Mouse (Mus musculus): ENCODE data around the gene Mtfr2. TPM values are rescaled to one million over a fixed set of nuclear protein-coding genes. Genes with fewer than 3 reads are reported as not detected.

The Mtfr2 gene
- total and polyA plus RNA-seq, 3 experiments: 14.5 to 22.7 (median 15.9) TPM

- DNase-seq (ENCODE audit: low spot score) (no peak), ATAC-seq (ENCODE audit: extremely low read depth, insufficient number of reproducible peaks, low FRiP score, poor library complexity, severe bottlenecking) (no peak)
- no peak overlapping the region for H3K4me3 ChIP-seq (ENCODE audit: low read depth, low read length)
- no peaks in the 10 kb centered on the region for H3K4me1 ChIP-seq (ENCODE audit: insufficient read depth, low read depth, low read length)
- peaks cover 3% of the 10 kb centered on the region; the same call in 1 of the 2 replicates for H3K27me3 ChIP-seq (ENCODE audit: insufficient read depth, low read length)
- no peaks in the 10 kb centered on the region for H3K36me3 ChIP-seq (replicated peaks)
- H3K9me3 ChIP-seq (replicated peaks): peaks cover 2% of the 10 kb centered on the region
- TF ChIP-seq GATA1 (IDR thresholded peaks at IDR 0.05; ENCODE audit: borderline replicate concordance, low read length) (no peak), CTCF (IDR thresholded peaks at IDR 0.05; ENCODE audit: low read depth, low read length) (no peak), POLR2AphosphoS5 (IDR thresholded peaks at IDR 0.05; ENCODE audit: insufficient replicate concordance, low read depth, low read length) (no peak), TAL1 (conservative IDR thresholded peaks at IDR 0.05; ENCODE audit: low read depth, low read length) (no peak)
Measured at GRCm38 (mm10) chr10:20372046-20372445, 24.5 kb downstream of the Mtfr2 start.

GRCm38 (mm10) chr10:20377621-20378020, 30.1 kb downstream of the Mtfr2 start:
- Histone ChIP-seq H3K27me3 (ENCODE audit: insufficient read depth, low read length) (peaks cover 2% of the 10 kb centered on the region), H3K9me3 (replicated peaks) (no peaks in the 10 kb centered on the region), H3K4me1 (ENCODE audit: insufficient read depth, low read depth, low read length) (no peaks in the 10 kb centered on the region), H3K36me3 (replicated peaks) (no peaks in the 10 kb centered on the region), H3K4me3 (ENCODE audit: low read depth, low read length) (no peak overlapping the region)
- DNase-seq (ENCODE audit: low spot score) (no peak), ATAC-seq (ENCODE audit: extremely low read depth, insufficient number of reproducible peaks, low FRiP score, poor library complexity, severe bottlenecking) (no peak)
- no peak for TF ChIP-seq POLR2AphosphoS5 (IDR thresholded peaks at IDR 0.05; ENCODE audit: insufficient replicate concordance, low read depth, low read length)
- TF ChIP-seq GATA2 (IDR thresholded peaks at IDR 0.05; ENCODE audit: borderline replicate concordance, low read depth, low read length): no peak

GRCm38 (mm10) chr10:20379071-20379735, 31.6 kb downstream of the Mtfr2 start:
- H3K9me3 ChIP-seq (replicated peaks): no peaks in the 10 kb centered on the region
- TF ChIP-seq TAL1 (conservative IDR thresholded peaks at IDR 0.05; ENCODE audit: low read depth, low read length): no peak
- no peak for TF ChIP-seq GATA1 (IDR thresholded peaks at IDR 0.05; ENCODE audit: borderline replicate concordance, low read length)
- TF ChIP-seq CTCF (IDR thresholded peaks at IDR 0.05; ENCODE audit: low read depth, low read length): no peak
- TF ChIP-seq POLR2AphosphoS5 (IDR thresholded peaks at IDR 0.05; ENCODE audit: insufficient replicate concordance, low read depth, low read length): no peak
- no peak for TF ChIP-seq GATA2 (IDR thresholded peaks at IDR 0.05; ENCODE audit: borderline replicate concordance, low read depth, low read length)
- H3K36me3 ChIP-seq (replicated peaks): no peaks in the 10 kb centered on the region
- H3K4me3 ChIP-seq (ENCODE audit: low read depth, low read length): no peak overlapping the region
- H3K27me3 ChIP-seq (ENCODE audit: insufficient read depth, low read length): peaks cover 2% of the 10 kb centered on the region
- no peak for DNase-seq (ENCODE audit: low spot score)
- no peaks in the 10 kb centered on the region for H3K4me1 ChIP-seq (ENCODE audit: insufficient read depth, low read depth, low read length)
- ATAC-seq (ENCODE audit: extremely low read depth, insufficient number of reproducible peaks, low FRiP score, poor library complexity, severe bottlenecking): no peak

GRCm38 (mm10) chr10:20380798-20381197, 33.2 kb downstream of the Mtfr2 start:
- no peak for ATAC-seq (ENCODE audit: extremely low read depth, insufficient number of reproducible peaks, low FRiP score, poor library complexity, severe bottlenecking)
- Histone ChIP-seq H3K4me1 (ENCODE audit: insufficient read depth, low read depth, low read length) (no peaks in the 10 kb centered on the region), H3K4me3 (ENCODE audit: low read depth, low read length) (no peak overlapping the region), H3K27me3 (ENCODE audit: insufficient read depth, low read length) (peaks cover 2% of the 10 kb centered on the region), H3K9me3 (replicated peaks) (no peaks in the 10 kb centered on the region), H3K36me3 (replicated peaks) (no peaks in the 10 kb centered on the region)
- DNase-seq (ENCODE audit: low spot score): no peak
- TF ChIP-seq GATA1 (IDR thresholded peaks at IDR 0.05; ENCODE audit: borderline replicate concordance, low read length): no peak
- no peak for TF ChIP-seq TAL1 (conservative IDR thresholded peaks at IDR 0.05; ENCODE audit: low read depth, low read length)

GRCm38 (mm10) chr10:20381352-20381751, 33.8 kb downstream of the Mtfr2 start:
- Histone ChIP-seq H3K9me3 (replicated peaks) (no peaks in the 10 kb centered on the region), H3K27me3 (ENCODE audit: insufficient read depth, low read length) (peaks cover 2% of the 10 kb centered on the region), H3K4me1 (ENCODE audit: insufficient read depth, low read depth, low read length) (no peaks in the 10 kb centered on the region), H3K4me3 (ENCODE audit: low read depth, low read length) (no peak overlapping the region), H3K36me3 (replicated peaks) (no peaks in the 10 kb centered on the region)
- no peak for DNase-seq (ENCODE audit: low spot score)
- ATAC-seq (ENCODE audit: extremely low read depth, insufficient number of reproducible peaks, low FRiP score, poor library complexity, severe bottlenecking): no peak
- TF ChIP-seq GATA1 (IDR thresholded peaks at IDR 0.05; ENCODE audit: borderline replicate concordance, low read length): no peak
- no peak for TF ChIP-seq POLR2AphosphoS5 (IDR thresholded peaks at IDR 0.05; ENCODE audit: insufficient replicate concordance, low read depth, low read length)
- TF ChIP-seq TAL1 (conservative IDR thresholded peaks at IDR 0.05; ENCODE audit: low read depth, low read length): no peak
- no peak for TF ChIP-seq GATA2 (IDR thresholded peaks at IDR 0.05; ENCODE audit: borderline replicate concordance, low read depth, low read length)
- no peak for TF ChIP-seq CTCF (IDR thresholded peaks at IDR 0.05; ENCODE audit: low read depth, low read length)

GRCm38 (mm10) chr10:20382807-20383419, 35.3 kb downstream of the Mtfr2 start:
- TF ChIP-seq CTCF (IDR thresholded peaks at IDR 0.05; ENCODE audit: low read depth, low read length) (no peak), GATA1 (IDR thresholded peaks at IDR 0.05; ENCODE audit: borderline replicate concordance, low read length) (no peak), GATA2 (IDR thresholded peaks at IDR 0.05; ENCODE audit: borderline replicate concordance, low read depth, low read length) (no peak), POLR2AphosphoS5 (IDR thresholded peaks at IDR 0.05; ENCODE audit: insufficient replicate concordance, low read depth, low read length) (no peak), TAL1 (conservative IDR thresholded peaks at IDR 0.05; ENCODE audit: low read depth, low read length) (no peak)
- H3K4me3 ChIP-seq (ENCODE audit: low read depth, low read length): no peak overlapping the region
- peaks cover 2% of the 10 kb centered on the region for H3K27me3 ChIP-seq (ENCODE audit: insufficient read depth, low read length)
- H3K4me1 ChIP-seq (ENCODE audit: insufficient read depth, low read depth, low read length): no peaks in the 10 kb centered on the region
- H3K9me3 ChIP-seq (replicated peaks): no peaks in the 10 kb centered on the region
- H3K36me3 ChIP-seq (replicated peaks): no peaks in the 10 kb centered on the region
- DNase-seq (ENCODE audit: low spot score) (no peak), ATAC-seq (ENCODE audit: extremely low read depth, insufficient number of reproducible peaks, low FRiP score, poor library complexity, severe bottlenecking) (no peak)
